Mouse (Mus musculus) forelimb bud, embryonic 11.5 days (tissue): ENCODE data around the gene Asgr1.
"Not testable (repeated sequence)": the region's sequence is repeated elsewhere in the genome, so short reads cannot be mapped to it uniquely, and the experiment has no call there.

ENCODE experiments used
- DNase-seq: peaks from one replicate; pipeline ENCODE4 v3.0.0-alpha.2; 2012; ENCODE audit warnings: low read depth, low spot score

The Asgr1 gene

DNA sequence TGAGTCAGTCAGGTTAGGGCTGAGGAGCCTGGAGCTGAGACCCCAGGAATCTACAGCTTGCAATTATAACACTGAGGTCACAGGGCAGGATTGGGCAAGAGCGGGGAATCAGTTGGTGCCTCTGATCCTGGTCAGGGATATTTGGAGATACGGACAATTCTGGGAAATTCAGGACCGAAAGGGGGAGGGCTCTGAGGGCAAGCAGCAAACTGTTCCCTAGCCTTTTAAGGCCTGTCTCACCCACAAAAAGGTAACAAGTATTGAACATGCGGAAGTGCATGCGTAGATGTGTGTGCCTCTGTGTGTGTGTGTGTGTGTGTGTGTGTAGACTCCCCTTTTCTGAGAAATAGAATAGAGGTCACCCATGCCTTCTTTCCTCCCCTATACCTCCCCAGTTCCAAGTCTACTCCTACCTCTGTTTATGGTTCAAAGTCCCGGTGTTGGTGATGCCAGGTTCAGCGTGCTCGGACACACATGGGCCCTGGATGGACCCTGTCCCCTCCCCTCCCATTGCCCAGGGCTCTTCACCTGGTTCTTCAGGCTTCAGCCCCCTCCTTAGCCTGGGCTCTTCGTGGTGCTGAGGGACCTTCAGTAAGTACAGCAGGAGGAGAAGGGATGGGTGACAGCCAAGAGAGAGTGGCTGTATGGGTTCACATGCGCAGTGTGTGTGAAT is at the start of gene Asgr1:
Gene Asgr1, plus strand, starts transcription at position 188 of the 673 bp plus-strand sequence.
- DNase-seq: no peak

DNA sequence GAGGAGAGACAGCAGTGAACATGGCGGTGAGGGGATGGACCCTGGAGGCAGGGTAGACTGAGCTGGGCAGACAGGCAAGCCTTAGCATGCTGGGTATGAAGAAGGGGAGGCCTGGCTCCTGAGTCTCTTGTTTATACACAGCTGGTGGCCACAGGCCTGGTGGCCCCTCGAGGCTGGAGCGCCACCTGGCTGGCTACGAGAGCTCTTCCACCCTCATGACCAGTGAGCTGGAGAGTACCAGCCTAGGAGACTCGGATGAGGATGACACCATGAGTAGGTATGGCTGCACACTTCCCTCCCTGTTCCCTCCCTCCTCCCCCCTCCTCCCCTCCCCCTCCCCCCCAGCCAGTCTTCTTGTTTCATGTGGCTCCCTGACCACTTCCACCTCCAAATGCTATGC is 48.4 kb upstream of the Asgr1 start:
- DNase-seq: no peak

DNA sequence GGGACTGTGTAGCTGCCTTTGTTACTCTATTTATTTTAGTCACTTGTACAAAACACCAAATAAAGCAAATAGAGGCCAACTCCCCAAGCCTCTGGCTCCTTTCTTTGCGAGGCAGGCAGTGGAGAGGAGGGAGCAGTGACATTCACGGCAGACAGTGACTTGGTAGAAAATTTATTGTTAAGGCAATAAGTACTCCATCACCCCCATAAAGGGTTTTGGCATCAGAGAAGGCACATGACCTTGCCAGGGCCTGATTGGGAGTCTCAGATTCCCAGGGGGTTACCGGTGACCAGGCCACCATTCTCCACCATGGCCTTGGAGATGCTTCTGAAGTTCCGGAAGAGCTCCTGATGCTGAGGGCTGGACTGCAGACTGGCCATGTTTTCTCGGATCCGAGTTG is 43.9 kb upstream of the Asgr1 start:
- no peak for DNase-seq

DNA sequence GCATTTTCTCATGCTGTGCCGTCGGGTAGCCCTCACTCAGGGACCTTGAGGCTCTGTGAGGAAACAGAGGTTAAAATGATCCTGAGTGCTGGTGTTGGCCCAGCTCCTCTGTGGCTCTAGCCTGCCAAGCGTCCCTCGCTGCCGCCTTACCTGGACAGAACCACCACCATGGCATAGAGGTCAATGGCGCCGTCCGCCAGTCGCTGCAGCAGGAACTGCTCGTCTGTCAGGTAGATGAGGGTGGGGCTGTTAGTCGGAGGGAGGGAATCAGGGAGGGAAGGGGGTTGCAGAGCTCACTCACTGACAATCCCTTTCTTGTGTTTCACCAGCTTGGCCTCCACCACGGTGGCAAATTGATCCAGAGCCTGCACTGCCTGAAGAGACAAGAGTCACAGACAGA is 43.3 kb upstream of the Asgr1 start:
- DNase-seq: no peak

DNA sequence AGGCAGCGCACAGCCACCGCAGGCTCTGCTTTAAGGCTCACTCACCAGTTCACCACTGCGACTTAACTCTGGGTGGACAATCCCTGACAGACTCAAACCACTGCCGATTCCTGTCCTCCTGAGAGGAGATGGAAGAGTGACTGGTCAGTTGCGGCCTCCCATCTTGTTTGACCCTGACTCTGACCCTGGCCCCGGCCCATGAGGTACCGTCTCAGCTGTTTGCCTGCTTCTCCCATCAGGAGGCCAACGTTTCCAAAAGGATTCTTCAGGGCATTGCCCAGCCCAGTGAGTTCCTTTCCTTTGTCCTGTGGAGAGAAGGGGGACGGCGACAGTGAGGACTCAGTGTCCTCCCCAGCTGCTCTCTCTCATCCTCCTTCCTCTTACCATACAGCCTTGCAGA is 42.9 kb upstream of the Asgr1 start:
- no peak for DNase-seq

DNA sequence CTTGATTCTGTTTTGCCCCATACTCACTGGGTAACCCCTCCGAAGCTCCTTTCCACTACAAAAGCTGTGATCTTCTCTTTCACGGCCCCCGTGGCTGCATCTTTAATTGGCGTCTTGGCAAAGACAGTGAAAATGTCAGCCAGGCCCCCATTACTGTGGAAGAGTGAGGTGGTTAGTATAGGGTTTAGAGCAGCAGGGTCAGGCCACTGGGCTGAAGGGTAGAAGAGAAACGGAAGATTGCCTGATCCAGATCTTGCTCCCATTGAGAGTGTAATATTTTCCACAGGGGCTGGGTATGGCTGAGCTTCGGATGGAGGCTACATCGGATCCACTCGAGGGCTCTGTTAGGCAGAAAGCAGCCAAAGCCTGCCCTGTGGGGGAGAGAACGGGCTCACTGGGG is 41.0 kb upstream of the Asgr1 start:
- DNase-seq: no peak

DNA sequence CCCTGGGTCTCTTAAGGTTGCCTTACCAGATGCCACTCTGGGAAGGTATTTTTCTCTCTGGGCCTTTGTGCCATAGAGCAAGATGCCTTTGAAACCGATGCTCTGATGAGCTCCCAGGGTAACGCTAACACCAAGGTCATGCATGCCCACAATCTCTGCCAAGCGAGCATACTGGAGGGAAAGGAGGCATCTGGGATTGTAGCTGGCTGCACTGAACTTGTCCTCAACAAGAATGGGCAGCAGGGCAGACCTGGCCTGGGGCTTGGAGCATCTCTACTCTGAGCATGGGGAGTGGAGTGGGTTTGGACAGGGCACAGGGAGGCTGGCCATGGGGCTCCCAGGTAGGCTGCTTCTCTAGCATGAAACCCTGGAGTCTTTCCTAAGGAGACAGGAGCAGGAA is 40.5 kb upstream of the Asgr1 start:
- DNase-seq: no peak

DNA sequence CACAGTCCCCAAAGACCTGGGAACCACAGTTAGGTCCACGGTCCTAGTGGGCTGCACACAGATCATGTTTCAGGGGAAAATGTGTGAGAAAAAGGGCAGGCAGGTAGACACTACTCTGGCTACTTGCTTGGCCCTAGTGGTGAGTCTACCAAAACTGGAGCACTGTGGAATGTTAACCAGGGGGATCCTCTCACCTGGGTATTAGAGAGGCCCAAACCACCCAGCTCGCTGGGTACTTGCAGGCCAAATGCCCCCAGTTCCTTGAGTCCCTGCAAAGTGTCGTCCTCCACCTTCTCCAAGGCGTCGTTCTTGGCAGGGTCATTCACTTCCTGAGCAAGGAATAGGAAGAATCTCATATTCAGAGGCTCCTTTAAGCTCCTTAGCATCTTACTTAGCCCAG is 39.8 kb upstream of the Asgr1 start:
- no peak for DNase-seq

DNA sequence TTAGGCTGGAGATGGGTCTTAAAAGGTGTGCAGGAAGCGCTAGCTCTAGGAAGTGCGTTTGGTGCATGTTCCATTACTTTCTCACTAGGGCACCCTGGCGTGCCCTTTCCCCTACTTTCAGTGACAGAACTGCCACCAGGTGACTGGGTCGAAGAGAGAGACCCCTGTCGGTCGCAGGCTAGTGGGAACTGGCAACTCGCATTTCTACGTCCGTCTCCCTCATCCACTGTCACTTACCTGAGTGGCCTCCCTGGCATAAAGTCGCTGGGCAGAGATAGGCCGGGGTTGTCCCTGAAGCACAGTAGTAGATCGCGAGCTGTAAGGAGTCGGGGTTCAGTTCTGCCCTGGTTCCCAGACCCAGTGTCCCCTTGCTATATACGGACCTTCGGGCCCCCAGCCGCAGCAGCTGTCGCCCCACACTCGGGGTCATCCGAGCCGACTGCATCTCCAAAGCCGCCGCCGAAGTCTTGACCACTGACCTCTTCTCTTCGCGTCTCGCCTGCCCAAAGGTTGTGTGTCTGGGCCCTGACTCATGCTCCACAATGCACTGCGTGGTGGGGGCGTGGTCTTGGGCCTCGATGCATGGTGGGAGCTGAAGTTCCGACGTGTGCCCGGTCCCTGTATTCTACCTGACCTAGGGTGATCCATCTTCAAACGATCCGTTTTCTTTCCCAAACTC is 38.9 kb upstream of the Asgr1 start, which contains the start of gene Acadvl:
Gene Acadvl, minus strand, starts transcription at position 532 of the 679 bp plus-strand sequence.
- DNase-seq: peak; percentile 74

DNA sequence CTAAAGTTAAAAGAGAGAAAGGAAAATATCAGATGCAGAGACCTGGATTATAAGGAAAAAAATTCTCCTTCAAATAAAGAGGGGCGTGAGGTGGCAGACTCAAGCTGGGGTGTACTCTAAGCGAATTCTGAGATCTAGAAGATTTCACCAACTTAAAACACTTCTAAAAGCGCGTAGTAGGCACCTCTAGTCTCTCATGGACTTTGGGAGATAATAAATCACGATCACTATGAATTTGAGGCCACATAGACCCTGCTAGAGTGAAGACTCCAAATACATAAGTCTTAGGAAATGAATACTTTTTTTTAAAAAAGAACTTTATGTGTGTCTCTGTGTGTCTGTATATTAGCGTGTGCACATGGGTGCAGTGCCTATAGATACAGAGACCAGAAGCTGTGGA is 38.2 kb upstream of the Asgr1 start:
- DNase-seq: no peak

DNA sequence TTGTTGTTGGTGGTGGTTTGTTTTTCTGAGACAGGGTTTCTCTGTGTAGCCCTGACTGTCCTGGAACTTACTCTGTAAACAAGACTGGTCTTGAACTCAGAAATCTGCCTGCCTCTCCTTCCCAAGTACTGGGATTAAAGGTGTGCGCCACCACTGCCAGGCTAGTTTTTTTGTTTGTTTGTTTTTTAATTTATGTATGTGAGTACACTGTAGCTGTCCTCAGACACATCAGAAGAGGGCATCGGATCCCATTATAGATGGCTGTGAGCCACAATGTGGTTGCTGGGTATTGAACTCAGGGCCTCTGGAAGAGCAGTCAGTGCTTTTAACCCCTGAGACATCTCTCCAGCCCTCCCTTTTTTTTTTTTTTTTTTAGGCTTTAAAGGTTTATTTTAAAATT is 37.7 kb upstream of the Asgr1 start:
- not testable (repeated sequence) for DNase-seq

DNA sequence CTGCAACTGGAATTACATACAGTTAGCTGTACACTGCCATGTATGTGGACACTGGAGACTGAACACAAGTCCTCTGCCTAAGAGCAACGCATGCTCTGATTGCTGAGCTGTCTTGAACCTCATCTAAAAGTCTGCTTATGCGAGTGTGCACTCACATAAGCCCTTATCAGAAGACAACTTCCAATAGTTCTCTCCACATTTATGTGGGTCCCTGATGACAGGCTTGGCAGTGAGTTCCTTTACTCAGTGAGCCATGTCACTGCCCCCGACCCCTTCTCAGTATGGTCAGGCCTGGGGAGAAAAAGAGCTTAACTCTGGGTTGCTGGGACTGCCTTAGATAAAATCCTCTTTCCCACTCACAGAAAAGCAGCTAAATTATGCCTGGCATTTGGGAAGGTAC is 37.2 kb upstream of the Asgr1 start, which contains the start of gene Dlg4:
Gene Dlg4, plus strand, starts transcription at position 274 of the 400 bp plus-strand sequence.
- no peak for DNase-seq

DNA sequence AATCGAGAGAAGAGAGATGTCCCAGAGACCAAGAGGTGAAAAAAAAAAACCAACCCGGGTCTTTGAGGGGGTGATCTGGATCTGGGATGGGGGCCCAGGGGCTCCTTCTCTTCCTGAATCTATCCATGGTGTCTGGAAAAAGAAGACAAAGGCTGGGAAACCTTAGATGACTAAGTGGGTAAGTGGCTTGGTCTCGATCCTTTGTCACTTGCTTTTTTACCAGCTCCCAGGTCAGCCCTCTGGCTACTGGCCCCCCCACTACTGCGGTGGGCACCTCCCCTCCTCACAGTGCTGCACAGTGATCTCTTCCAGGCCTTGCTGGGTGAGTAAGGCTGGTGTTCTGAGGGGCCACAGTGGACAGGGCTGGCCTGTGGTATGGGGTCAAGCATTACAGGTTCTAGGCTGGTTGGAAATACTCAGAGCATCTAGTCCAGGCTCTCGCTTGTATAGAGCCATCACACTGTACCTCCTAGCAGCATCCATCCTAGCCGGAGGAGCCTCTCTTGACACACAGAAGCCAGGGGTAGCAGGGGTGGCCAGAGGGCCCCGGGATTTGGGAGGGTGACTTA is 36.6 kb upstream of the Asgr1 start:
- DNase-seq: no peak

DNA sequence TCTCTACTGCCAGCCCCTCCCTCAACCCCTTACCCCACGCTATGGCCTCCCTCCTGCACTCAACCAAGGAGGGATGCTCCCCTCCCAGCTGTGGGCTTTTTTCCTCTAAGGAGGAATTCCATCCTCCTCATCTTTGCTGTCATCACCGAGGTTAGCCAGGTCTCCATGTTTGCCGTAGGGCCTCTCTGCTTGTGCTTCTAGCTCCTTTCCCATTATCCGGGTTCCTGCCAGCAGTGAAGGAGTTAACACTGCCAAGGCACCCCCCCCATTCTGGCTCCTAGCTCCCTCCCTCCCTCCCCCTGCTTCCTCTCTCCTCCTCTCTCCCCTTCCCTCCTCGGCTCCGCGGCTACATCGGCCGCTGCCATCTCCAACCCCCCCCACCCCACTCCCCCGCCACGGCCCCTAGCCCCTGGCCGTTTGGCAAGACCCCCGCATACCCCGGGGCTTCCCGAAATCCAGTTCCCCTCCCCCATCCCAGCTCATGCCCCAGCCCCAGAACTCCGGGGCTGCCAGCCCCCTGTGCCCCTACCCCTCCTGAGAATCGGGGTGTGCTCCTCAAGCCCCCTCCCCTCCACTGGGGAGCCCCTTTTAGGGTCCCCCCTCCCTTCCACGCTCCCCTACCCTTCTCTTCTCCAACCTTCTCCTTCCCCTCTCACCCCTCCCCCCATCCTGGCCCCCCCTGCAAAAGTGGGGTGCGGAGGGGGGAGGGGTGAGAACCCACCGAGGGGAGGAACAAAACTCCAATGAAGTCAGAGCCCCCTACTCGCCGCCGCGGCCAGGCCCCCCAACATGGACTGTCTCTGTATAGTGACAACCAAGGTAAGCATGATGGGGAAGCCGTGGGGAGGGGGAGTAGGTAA is 35.5 kb upstream of the Asgr1 start:
- peak; percentile 86 for DNase-seq

DNA sequence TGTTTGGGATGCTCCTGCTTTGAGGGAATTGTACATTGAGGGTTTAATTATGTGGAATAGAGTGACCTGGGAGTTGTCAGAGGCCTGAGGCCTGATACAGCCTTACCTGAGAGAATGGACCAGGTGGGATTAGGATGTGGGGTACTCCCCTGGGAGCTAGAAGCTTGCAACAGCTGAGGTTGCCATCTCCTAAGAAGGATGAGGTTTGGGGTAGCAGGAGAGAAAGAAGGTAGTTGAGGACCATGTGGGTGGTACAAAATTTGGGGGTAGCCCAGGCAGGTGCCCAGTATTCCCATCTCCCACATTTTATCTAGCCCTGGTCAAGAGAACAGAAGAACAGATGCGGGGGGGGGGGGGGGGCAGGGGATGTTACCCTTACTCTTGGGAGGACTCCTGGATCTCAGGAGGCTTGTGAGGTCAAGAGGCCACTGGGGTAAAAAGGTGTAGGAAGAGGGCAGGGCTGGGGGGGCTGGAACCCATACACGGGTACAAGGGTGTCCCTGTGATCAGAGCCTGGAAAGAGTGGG is 34.3 kb upstream of the Asgr1 start:
- DNase-seq: no peak

DNA sequence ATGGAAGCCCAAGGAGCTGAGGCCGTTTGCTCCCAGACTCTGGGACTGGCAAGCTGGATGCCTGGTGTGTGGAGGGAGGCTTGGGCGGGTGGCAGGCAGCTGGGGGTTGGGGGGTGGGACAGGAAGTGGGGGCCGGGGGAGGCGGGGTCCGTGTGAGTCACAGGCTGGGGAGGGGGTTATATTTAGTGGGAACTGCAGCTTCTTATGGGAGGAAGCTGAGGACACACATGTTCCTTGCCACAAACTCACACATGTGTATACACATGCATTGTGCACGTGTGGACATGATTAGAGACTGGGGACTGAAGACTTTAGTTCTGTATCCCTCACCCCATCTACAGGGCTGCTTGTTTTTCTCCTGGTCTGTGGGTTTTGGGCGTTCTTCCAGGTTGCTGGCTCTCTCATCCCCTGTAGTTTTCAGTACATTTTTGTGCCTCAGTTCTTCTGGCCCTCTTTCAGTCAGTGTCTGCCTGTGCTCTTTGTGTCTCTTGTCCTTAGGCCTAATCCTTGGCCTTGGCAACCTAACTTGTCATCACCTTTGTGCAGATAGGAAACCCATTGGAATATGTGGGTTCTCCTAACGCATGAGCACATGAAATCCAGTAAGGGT is 33.8 kb upstream of the Asgr1 start:
- no peak for DNase-seq

DNA sequence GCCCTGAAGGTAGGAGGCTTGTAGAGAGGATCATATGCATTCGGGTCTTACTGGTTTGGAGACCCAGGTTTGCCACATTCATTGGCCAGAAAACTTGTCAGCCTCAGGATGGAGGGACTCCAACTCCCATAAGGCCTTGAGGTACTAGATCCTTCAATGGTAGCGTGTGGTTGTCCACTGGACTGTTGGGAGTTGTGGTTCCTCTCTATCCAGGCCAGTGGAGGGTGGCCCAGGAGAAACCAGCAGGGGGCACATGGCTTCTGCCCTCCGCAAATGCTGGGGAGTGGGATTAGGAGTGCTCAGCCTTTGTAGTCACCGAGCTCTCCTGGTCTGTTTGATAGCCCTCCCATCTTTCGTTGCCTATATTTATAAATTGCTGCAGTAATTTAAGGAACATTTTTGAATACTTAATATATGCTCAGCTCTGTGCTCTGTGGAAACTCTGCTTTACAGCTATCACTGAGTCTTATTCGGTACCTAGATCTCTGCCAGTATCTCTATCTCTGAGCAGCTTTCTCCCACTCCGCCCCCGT is 33.1 kb upstream of the Asgr1 start:
- DNase-seq: peak; percentile 86

DNA sequence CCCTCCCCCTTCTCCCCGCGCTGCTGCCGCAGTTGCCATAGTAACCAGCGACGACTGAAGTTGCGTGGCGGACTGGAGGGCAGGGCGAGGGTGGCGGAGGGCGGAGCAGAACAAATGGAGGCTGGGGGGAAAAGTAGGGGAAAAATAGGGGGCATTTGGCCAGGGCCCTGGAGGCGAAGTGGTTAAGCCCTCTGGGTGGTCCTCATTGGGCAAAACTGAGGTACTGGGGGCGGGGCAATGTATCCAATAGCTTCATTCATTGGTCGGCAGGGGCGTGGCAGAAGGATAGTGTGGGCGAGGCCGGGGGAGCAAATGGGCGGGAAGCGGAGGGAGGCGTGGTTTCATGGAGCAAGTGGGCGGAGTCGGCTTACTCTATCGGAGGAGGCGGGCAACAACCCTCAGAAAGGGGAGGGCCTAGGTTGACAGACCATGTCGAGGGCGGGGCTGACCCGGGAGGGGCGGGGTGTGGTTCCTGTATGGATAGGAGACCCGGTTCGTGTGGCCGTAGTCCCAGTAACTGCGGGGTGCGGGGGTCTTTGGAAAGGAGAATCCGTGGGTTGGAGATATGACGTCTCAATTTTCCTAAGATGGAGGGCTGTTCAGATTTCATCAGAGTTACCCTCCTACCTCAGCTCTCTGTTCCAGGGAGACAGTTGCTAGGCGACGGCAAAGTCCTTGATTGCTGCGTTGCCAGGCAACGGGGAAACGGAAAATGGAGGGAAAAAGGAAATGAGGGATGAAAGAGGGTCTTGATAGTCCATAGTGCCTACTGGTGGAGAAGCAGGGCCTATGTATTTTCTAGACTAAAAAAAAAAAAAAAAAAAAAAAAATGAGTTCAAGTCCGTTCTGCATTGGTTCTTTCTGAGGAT is 32.4 kb upstream of the Asgr1 start:
- peak; percentile 98 for DNase-seq

DNA sequence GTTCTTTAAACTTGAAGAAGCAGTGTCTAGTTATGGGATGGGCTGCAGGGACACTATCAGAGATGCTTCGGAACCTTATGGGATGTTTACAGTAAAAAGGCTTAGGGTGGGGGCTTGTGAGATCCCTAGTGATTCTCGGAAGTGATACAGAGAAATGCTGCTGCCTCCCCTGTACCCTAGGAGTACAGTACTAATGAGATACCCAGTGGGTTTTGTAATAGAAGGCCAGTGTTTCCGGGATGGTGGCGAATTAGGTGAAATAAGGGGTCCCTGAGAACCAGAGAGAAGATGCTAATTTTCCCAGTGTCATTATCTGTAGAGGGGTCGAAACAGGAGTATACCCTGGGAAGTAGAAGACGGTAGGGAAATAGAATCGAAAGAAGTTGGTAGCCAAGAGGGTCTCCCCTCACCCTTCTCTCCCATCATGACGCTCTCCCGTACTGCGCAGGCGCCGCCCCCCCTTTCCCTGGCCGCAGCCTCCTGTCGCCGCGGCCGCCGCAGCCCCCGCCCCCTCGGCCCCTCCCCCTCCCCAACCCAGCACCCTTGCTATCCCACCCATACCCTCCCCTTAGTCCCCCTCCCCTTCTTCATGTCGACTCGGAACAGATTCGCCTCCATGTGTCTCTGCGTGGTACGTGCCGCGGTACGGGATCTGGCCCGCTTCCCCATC is 30.3 kb upstream of the Asgr1 start:
- DNase-seq: no peak

DNA sequence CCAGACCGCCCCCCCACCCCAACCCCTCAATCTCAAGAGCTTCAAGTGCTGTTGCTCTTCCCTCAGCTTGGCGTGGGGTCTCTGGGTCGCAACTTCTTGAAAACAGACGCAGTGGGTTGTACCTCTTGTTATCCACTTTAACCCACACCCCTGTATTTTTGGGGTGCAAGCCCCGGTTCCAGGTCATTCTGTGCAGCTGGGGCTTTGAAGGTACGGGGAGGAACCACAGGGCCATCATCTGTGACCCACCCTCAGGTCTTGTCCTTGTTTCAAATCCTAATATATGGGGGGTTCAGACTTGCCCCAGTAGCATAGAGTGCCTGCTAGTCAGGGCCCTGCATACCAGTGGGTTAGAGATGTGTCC is 29.8 kb upstream of the Asgr1 start:
- DNase-seq: no peak
